Mouse (Mus musculus): ENCODE results near the gene Ift122.
"Not testable (repeated sequence)": the region's sequence is repeated elsewhere in the genome, so short reads cannot be mapped to it uniquely, and the experiment has no call there.

Ift122 gene

DNA sequence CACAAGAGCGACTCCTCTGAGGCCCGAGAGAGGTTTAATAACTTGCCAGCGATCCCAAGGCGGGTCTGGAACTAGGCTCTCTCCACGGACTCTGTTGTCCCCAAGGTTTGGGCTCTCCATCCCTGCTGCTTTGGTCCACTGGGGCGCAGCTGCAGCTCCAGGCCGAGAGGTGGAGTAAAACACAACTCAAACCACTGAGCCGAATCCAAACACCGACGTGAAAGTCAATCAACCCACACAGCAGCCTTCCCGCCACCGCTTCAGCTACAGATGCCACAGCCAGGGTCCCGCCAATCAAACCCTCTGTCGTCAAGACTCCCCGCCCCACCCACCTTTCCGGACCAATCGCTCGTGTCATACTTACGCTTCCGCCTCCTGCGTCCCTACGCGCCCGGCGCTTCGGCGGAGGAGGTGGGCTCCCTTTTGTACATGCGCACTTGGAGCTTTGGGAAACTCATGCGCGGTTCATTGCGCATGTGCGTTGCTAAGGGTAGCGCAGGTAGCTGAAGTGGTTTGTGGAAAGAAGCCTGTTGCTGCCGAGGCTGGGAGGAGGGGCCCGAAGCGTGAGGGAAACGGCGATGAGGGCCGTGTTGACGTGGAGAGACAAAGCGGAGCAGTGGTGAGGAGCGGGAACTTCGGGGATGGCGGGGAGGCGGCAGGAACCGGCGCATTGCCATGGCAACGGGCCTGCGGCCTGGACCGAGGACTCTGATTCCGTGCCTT lies at the start of gene Ift122, which contains the start of gene Mbd4:
Gene Ift122 (plus strand): TSS at position 380 of the 723 bp plus-strand sequence.
Gene Mbd4 (minus strand): TSS at position 281 of the 723 bp plus-strand sequence.
- in situ Hi-C loops (cut with MseI, MboI), result no loop called here

DNA sequence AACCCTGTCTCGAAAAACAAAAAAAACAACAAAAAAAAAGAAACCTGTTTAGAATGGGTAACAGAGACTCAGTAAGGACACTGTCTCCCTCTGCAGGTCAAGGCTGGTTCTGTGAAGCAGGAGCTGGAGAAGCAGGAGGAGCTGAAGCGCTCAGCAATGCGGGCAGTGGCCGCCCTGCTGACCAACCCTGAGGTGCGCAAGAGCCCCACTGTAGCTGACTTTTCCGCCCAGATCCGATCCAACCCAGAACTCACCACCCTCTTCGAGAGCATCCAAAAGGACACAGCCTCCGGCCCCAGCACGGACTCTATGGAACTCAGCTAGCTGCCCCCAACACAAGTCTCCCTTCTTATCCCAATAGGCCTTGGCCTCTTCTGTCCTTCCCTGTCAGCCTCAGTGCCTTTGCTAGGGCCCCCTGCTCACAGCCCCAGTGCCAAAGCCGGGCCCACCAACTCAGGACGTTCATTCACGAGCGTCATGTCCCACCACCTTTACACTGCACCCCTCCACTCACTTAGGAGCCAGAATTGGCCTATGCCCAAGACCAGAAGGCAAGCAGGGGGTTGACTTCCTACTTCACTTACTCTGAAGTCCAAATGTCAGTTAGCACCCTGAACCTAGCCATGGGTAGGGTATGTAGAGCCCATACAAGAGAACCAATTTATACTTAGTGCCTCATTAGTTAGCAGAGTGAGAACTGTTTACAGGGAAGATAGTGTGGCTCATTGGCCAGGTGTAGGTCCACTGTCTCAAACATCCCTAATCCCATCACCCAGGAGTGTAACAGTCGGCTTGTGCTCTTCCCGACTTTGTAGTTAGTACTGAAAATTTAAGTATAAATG lies 49.5 kb upstream of the Ift122 start:
- in situ Hi-C loops (cut with MseI, MboI), result no loop called here

DNA sequence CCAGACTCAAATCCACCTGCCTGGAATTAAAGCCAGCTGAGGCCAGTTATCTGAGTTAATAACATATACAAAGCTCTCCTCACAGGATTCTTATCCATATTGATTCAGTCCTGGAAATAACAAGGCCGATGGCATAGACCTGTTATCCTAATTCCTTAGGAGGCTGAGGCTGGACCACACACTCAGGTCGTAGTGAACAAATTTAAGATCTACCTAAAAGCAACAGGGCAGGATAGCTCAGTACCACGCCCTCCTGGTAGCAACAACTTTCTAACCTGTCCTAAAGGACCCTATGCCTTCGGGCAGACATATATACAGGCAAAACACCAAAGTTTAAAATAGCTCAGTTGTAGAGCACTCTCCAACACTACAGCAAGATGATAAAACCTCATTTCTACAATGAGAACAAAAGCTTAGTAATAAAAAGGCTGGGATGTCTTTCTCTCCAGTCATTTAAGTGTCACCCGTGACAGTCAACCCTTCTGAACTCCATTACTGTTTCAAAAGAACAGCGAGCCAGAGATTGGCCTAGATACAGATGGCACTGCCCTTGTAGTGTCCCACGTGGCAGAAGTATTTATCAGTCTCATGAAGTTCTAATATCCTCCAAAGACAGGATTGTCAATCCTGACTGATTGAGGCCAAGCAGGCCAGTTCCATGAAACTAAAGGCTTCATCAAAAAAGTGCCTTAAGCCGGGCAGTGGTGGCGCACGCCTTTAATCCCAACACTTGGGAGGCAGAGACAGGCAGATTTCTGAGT lies 48.7 kb upstream of the Ift122 start:
- in situ Hi-C loops (cut with MseI, MboI), result no loop called here

DNA sequence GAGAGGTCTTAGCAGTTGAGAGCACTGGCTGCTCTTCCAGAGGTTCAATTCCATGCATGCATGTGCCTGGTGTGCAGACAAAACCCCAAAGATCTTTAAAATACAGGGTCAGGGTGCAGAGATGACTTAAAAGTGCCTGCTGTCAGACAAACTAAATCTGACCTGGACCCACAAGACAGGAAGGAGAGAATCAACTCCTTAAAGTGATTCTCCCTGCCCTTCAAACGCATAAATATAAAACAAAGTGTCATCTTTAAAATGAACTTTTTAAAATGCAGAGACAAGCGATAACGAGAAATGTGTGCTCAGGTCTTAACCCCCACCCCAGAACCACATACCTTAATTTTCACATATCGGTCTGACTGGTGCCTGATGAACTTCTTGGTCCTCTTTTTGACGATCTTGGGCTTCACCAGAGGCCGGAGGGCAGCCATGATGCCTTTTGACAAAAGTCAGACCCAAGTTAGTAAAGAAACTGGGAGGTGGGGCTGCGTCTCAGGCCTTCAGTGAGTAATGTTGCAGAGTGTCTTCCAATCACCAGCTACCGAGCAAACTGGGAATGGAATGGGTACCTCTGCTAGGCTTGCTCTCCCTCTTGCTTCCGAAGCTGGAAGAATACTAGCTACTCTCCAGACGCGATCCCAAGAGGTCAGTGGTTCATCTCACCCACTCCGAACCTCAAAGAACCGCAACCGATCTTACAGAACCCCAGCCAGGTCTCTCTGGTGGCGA lies 45.6 kb upstream of the Ift122 start:
- in situ Hi-C loops (cut with MseI, MboI), result no loop called here

DNA sequence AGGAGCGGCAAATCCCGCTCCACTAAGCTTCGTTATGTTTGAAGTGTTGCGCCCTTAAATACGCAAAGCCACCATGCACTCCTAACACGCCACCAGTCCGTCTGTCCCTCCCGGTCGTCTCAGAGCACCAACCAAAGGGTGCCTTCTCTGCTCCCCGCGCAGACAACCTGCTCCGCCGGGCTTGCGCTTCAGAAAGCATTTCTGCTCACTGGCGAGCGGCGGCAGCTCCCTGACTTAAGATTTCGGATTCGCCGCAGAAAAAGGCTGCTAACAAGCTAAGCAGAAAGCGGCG lies 45.1 kb upstream of the Ift122 start:
- in situ Hi-C loops (cut with MseI, MboI), result no loop called here

DNA sequence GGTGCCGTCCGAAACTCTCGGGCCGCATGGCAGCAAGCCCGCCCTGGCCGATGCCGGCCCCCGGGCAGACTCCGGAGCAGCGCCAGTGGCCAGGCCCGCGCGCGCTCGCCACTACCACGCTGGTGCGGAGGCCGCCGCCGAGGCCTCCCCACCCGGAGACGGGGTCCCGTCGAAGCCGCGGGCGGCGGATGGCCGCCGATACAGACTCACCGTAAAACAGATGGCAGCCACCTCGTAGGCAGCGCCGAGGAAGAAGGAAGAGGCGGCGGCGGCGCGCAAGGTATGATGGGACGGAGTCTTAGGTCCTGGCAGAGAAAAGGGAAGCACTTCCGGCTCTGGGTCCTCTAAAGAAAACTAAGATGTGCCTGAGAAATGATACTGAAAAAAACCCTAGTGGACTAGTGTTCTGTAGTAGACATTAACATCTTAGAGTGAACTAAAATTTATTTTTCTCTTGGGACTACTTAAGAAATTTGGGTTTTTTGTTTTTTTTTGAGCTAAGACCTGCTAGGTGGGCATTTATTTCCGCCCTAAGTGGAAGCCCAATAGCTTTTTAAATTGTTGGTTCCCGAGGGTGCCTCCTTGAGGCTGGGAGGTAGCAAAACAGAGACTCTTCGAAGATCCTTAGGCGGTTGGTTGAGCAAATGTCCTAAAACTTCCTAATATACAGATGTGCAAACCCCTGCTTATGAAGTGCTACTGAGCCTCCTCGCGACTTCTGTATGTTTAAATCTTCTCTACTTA lies 44.6 kb upstream of the Ift122 start, which contains the start of gene Rpl32:
Gene Rpl32 (minus strand): TSS at position 260 of the 744 bp plus-strand sequence.
- in situ Hi-C loops (cut with MseI, MboI), result no loop called here

DNA sequence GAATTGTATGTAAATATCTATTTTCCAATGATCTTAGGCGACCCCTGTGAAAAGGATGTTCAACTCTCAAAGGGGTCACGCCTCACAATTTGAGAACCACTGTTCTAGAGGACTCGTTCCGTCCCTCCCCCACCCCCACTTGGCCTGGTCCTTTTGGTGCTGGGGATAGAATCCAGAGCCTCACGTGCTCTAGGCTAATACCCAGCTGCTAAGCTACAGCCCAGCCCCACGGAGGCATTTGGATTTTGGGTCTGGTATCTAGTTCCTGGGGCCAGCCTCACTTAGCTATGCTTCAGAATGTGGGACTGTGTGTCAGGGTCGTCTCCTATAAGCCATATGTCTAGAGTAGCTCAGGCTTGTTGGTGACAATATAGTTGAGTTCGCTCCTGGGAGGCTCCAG lies 41.7 kb upstream of the Ift122 start:
- in situ Hi-C loops (cut with MseI, MboI), result no loop called here

DNA sequence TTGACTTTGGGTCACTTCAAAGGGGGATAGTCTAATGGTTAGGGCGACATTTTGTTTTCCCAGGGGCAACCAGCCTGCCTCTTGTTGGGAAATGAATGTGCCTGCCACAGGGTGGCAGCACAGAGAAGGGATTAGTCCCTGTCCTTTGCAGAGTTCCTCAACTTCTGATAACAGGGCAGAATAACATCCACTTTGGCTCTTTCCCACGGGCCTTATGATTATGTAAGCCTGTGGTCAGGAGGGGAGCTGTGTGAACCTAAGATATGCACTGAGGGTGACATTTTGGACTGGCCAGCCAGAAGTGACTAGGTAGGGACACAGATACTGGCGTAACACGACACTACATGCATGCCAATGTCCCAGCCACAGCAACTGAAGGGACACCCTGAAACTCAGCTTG lies 39.2 kb upstream of the Ift122 start:
- in situ Hi-C loops (cut with MseI, MboI), result no loop called here

DNA sequence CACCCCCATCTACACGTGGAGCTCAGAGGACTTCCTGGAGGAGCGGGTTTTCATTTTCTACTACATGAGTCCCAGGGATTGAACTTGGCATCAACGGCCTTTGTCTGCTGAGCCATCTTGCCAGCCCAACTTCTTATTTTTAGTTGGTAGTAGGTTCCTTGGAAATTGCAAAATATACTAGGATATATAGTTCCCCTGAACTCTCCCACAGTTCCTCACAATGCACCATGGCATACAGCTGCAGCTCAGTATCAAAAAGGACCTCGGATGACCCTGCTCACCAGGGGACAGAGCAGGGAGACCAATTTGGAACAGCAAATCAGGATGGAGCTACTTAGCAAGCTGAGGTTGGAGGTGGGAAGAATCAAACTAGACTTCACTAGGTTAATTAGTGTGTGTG lies 38.2 kb upstream of the Ift122 start:
- in situ Hi-C loops (cut with MseI, MboI), result no loop called here

DNA sequence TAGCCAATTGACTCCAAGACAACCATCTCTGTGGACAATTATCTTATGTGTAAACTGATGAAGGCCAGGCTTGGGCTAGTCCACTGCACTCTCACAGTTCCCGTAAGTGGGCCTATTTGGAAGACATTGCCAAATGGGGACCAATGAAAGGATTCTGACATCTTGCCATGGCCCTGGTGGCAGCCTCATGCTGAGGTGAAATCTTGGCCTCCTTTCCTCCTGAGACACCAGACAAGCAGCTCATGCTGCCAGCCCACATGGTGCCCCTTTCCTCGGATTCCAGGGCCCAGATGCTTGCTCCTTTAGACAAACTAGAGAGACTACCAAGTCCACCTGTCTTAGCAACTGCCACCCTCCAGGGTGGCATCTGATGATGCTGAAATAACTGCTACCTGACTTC lies 35.1 kb upstream of the Ift122 start:
- in situ Hi-C loops (cut with MseI, MboI), result no loop called here

DNA sequence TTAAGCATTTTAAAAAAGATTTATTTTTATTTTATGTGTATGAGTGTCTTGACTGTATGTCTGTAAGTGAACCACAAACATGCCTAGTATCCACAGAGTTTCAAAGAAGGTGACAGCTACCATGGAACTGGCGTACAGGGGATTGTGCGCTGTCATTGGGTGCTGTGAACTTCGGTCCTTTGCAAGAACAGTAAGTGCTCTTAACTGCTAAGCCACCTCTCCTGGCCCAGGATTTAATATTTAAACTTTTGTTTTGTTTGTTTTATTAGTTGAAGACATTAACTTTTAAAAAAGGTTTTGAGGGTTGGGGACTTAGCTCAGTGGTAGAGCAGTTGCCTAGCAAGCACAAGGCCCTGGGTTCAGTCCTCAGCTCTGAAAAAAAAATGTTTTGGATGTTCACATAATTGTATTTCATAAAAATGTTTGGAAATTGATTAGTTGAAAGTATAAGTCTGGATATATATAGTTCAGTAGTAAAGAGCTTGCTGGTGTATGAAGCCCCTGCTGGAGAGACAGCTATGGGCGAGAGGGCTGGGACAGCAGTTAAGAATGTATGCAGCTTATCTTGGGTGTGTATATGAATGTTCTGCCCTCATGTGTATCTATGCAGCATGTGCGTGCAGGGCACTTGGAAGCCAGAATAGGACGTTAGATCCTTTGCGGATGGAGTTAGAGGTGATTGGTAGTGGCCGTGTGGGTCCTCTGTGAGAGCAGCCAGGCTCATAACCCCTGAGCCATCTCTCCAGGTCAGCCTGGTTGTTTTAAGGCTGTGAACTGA lies 31.9 kb upstream of the Ift122 start:
- in situ Hi-C loops (cut with MseI, MboI), result no loop called here

DNA sequence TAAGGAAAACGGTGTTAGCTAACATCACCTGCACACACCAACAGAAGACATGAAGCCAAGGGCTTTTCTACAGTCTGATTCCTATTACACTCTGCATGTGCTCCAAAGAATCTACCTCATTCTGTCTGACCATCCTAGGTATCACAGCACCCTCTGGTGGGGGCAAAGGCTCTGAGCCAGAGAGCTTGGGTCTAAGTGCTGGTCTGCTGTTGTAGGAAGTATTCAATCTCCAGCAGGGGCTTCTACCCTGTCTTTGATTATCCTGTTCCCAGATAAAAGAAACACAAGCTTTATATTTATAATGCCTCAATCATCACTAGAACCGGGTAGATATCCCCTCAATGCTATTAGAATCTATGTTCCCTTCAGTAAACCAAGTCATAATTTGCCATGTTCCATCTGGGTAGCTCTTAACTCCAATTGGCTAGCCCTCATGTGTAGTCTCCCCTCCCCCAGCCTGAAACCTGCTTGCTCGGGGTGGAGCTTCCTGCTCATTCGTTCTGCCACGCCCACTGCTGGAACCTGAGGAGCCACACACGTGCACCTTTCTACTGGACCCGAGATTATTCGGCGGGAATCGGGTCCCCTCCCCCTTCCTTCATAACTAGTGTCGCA lies 29.3 kb upstream of the Ift122 start:
- in situ Hi-C loops (cut with MseI, MboI), result not testable (repeated sequence)

DNA sequence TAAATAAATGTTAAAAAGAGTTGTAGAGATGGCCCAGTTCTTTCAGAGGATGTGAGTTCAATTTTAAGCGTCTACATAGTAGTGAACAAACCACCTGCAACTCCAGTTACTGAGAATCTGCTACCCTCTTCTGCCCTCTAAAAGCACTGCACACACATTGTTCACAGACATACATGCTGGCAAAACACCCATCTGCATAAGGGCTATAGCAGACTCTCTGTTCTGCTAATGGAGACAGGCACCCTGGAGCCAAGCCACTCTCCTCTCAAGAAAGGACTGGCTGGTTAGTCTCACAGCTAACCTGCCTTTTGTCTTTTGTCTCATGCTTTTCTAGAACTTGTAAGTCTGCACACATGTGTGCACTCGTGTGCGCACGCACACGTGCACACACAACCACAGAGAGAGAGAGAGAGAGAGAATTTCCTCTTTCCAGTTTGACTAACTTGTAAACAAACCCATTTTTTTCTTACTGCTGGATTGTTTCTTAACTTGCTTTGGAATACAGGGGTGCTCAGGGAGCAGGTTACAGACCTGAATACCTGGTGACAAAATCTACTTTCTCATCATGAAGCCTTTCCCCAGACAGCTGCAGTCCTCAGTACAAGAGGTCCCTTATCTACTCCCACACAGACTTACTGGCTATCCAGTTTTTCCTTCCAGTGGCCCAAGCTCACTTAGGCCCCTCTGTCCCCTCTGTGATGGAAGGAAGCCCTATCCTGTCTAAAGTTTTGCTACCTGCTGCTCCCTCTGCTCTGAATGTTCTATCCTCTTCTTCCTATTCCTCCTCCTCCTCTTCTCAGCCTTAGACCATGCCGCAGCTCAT lies 22.3 kb upstream of the Ift122 start:
- in situ Hi-C loops (cut with MseI, MboI), result no loop called here

DNA sequence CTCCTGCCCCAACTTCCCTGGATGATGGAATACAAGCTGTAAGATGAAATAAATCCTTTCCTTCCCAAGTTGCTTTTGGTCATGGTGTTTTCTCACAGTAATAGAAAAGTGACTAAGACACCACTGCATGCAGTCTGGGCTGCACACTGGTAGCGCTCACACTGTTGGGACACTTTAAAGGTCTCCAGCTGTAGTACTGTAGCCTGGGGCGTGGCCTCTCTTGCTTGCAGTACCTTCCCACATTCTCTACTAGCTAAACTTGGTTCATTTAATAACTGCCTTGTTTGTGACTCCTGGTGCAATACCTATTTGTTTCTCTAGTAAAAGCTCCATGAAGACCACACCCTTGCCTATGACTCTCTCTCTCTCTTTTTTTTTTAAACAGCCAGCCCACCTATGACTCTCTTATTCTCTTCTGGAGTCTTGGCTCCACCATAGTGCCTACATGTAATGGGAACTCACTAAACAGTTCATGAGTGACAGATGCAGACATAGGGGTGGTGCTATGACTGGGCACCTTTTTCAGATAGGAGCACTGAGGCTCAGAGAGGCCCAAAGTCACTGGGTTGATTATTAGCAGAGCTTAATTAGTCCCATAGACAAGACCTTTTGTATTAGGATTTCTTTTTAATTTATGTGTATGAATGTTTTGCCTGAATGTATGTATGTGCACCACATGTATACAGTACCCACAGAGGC lies 21.0 kb upstream of the Ift122 start:
- in situ Hi-C loops (cut with MseI, MboI), result no loop called here

DNA sequence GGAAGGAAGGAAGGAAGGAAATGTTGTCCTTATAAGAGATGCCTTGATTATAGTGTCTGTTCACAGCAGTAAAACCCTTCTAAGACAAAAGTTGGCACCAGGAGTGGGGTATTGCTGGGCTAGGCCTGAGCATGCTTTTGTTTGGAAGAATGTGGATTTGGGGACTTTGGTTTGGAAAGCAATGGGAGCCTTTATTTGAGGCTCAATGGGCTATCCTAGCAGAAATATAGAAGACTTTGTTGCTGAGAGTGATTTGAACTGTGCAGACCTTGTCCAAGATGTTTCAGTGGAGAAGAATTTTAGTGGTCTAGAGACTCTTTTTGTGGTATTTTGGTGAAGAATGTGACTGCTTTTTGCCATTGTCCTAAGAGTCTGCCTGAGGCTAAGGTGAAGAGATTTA lies 19.4 kb upstream of the Ift122 start:
- in situ Hi-C loops (cut with MseI, MboI), result no loop called here

DNA sequence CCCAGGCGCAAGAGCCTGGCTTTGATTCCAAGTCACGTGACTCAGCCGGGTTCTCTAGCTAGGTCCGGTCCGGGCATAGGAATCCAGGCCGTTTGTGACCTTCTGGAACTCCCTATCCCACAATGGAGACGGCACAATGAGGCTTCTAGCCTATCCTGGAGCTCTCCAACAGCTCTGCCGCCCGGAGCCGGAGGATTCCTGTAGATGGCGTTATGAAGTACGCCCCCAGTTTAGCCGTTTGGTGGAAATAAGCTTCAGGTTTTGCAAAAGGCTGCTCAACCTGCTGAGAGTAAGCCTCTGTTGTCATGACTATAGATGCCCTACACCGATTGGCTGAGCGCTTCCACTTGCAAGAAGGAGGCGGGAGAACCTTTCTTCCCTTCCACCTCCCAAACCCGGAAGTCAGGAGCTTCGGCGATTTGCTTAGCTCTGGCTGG lies 15.1 kb upstream of the Ift122 start, which contains the start of gene Efcab12:
Gene Efcab12 (minus strand): TSS at position 252 of the 437 bp plus-strand sequence.
- in situ Hi-C loops (cut with MseI, MboI), result no loop called here

DNA sequence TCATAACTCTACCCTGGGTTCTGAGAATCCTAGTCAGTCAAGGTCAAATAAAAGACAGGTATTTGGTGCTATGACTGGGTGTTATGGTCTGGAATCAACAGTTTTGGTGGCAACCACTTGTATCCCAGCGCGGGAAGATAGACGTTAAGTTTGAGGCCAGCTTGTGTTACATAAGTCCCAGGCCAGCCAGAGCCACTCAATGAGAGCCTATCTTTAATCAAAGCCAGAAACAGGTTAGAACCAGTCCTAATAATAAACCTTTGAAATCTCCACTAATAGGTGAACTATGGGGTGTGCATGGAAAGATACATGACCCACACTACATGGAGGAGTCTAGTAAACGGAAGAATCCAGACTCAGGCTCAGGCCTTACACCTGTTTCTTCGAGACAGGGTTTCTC lies 14.5 kb upstream of the Ift122 start:
- in situ Hi-C loops (cut with MseI, MboI), result no loop called here

DNA sequence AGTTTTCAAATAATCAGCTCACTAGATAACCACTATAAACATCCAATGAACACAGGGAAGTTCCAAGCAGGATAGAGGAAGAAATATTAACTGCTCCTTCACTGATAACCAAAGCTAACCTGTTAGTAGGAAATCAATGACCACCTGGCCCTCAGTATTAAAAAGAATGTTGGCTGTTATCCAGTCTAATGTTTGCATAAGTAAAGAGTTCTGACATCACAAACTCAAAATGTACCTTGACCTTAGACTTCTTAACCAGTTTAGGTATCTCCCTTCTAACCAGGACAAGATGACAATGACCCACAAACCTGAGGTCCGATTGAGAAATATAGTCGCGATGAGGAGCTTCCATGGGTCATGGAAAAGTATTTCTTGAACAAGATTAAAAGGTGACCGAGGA lies 8.3 kb upstream of the Ift122 start:
- in situ Hi-C loops (cut with MseI, MboI), result no loop called here
